Mouse (Mus musculus) ES-Bruce4 (cell line): ENCODE results near the gene Ribc2.

Source experiments
- CTCF ChIP-seq: IDR thresholded peaks from one replicate; pipeline ENCODE4 v1.8.1; 2011; ENCODE audit warnings: low read depth, low read length
- EP300 ChIP-seq: IDR thresholded peaks from 2 replicates; pipeline ENCODE4 v1.6.1; 2011; ENCODE audit warnings: low read depth, low read length; ENCODE audit not compliant: insufficient read depth
- POLR2A ChIP-seq: IDR thresholded peaks from one replicate; pipeline ENCODE4 v1.8.1; 2011; ENCODE audit warnings: low read length; ENCODE audit not compliant: insufficient read depth

GRCm38 (mm10) chr15:85154091-85154490, 22.2 kb downstream of the Ribc2 start:
- TF ChIP-seq CTCF (no peak), EP300 (no peak), POLR2A (no peak)
